Mouse (Mus musculus): ENCODE data around the gene Mxra7. TPM values are rescaled to one million over a fixed set of nuclear protein-coding genes. Genes with fewer than 3 reads are reported as not detected.
A peak's percentile ranks its signal among the peaks of the same experiment; 100 is the strongest.

The Mxra7 gene
- polyA plus RNA-seq, 1 experiment = 8.6 TPM

- TF ChIP-seq CTCF (IDR thresholded peaks at IDR 0.05; ENCODE audit: borderline replicate concordance, control insufficient read depth, extremely low read depth, insufficient read depth, low read length, poor library complexity) (no peak), POLR2A (IDR thresholded peaks at IDR 0.05; ENCODE audit: control insufficient read depth, extremely low read depth, insufficient read depth, low read length, poor library complexity) (no peak)
- H3K27me3 ChIP-seq (ENCODE audit: control insufficient read depth, insufficient read depth, low read length) = no peaks in the 10 kb centered on the region
- 92% methylated on average over 5 of the region's 5 CpGs for WGBS
- peaks cover 5% of the 10 kb centered on the region; the same call in 1 of the 2 replicates for H3K4me1 ChIP-seq (replicated peaks; ENCODE audit: control insufficient read depth, insufficient read depth, low read length)
- peaks cover 33% of the 10 kb centered on the region for H3K36me3 ChIP-seq (ENCODE audit: control insufficient read depth, insufficient read depth, low read length)
- no peak overlapping the region for H3K27ac ChIP-seq (ENCODE audit: control insufficient read depth, insufficient read depth, low read length)
- no peak overlapping the region for H3K4me3 ChIP-seq (ENCODE audit: control insufficient read depth, insufficient read depth, low read length)
- no peak for DNase-seq
Observed at GRCm38 (mm10) chr11:116848086-116848876, 20.4 kb upstream of the Mxra7 start.

DNA sequence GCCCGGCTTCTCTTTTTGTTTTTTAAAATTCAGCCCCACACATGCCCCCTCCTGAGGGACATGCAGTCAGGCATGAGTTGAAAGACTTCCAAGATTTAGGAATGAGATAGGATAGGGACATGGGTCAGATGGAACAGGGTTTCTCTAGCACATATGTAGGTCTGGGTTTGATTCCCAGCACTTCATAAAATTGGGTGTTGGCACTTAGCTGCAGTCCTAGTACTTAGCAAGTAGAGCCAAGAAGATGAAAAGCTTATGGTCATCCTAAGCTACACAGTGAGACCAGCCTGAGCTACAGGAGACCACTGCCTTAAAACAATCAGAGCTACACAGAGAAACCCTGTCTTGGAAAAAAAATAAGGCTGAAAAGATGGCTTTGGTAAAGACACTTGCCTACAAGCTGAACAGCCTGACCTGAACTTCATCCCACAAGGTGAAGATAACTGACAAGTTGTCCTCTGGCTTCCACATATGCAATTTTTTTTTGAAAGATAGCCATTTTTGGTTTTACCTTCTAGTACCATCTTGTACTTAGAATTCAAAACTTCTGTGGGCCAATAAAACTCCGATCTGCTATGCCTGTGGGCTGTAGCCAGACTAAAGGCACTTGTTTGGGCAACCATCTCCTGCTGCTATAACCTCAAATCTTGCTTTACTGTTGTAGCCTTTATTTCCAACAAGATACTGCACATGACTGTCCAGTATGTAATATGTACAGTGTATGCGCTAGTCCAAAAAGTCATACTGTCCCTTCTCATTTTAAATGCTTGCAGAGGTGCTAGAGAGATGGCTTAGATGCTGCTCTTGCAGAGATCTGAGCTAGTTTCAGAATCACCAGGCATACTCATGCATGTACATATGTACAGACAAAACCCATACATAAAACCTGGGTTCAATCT, 19.6 kb upstream of the Mxra7 start:
- peaks cover 33% of the 10 kb centered on the region for H3K36me3 ChIP-seq (ENCODE audit: control insufficient read depth, insufficient read depth, low read length)
- H3K4me3 ChIP-seq (ENCODE audit: control insufficient read depth, insufficient read depth, low read length) = no peak overlapping the region
- TF ChIP-seq CTCF (IDR thresholded peaks at IDR 0.05; ENCODE audit: borderline replicate concordance, control insufficient read depth, extremely low read depth, insufficient read depth, low read length, poor library complexity) = no peak
- TF ChIP-seq POLR2A (IDR thresholded peaks at IDR 0.05; ENCODE audit: control insufficient read depth, extremely low read depth, insufficient read depth, low read length, poor library complexity) = no peak
- no peak overlapping the region for H3K27ac ChIP-seq (ENCODE audit: control insufficient read depth, insufficient read depth, low read length)
- peaks cover 6% of the 10 kb centered on the region; the same call in 1 of the 2 replicates for H3K4me1 ChIP-seq (replicated peaks; ENCODE audit: control insufficient read depth, insufficient read depth, low read length)
- H3K27me3 ChIP-seq (ENCODE audit: control insufficient read depth, insufficient read depth, low read length) = no peaks in the 10 kb centered on the region
- WGBS = 93% methylated on average over 3 of the region's 3 CpGs
- DNase-seq = no peak

GRCm38 (mm10) chr11:116846593-116847181, 18.8 kb upstream of the Mxra7 start:
- WGBS = 80% methylated on average over 4 of the region's 4 CpGs
- no peaks in the 10 kb centered on the region for H3K27me3 ChIP-seq (ENCODE audit: control insufficient read depth, insufficient read depth, low read length)
- DNase-seq = no peak
- TF ChIP-seq CTCF (IDR thresholded peaks at IDR 0.05; ENCODE audit: borderline replicate concordance, control insufficient read depth, extremely low read depth, insufficient read depth, low read length, poor library complexity) = no peak
- no peak for TF ChIP-seq POLR2A (IDR thresholded peaks at IDR 0.05; ENCODE audit: control insufficient read depth, extremely low read depth, insufficient read depth, low read length, poor library complexity)
- no peak overlapping the region for H3K27ac ChIP-seq (ENCODE audit: control insufficient read depth, insufficient read depth, low read length)
- H3K4me1 ChIP-seq (replicated peaks; ENCODE audit: control insufficient read depth, insufficient read depth, low read length) = peaks cover 10% of the 10 kb centered on the region; the same call in 1 of the 2 replicates
- peaks cover 31% of the 10 kb centered on the region for H3K36me3 ChIP-seq (ENCODE audit: control insufficient read depth, insufficient read depth, low read length)
- H3K4me3 ChIP-seq (ENCODE audit: control insufficient read depth, insufficient read depth, low read length) = no peak overlapping the region

GRCm38 (mm10) chr11:116843261-116844233, 15.7 kb upstream of the Mxra7 start, which contains the start of the genes Mettl23 and Jmjd6:
TSS of gene Mettl23 (plus strand) at chr11:116843278.
TSS of gene Jmjd6 (minus strand) at chr11:116843449.
- TF ChIP-seq POLR2A (IDR thresholded peaks at IDR 0.05; ENCODE audit: control insufficient read depth, extremely low read depth, insufficient read depth, low read length, poor library complexity) = peak; percentile 75
- peak; percentile 66; the same call in 1 of the 2 replicates for TF ChIP-seq CTCF (IDR thresholded peaks at IDR 0.05; ENCODE audit: borderline replicate concordance, control insufficient read depth, extremely low read depth, insufficient read depth, low read length, poor library complexity)
- Histone ChIP-seq H3K4me1 (replicated peaks; ENCODE audit: control insufficient read depth, insufficient read depth, low read length) (peaks cover 18% of the 10 kb centered on the region), H3K27ac (ENCODE audit: control insufficient read depth, insufficient read depth, low read length) (peak within 1 kb of the TSS; percentile 62), H3K27me3 (ENCODE audit: control insufficient read depth, insufficient read depth, low read length) (no peaks in the 10 kb centered on the region), H3K36me3 (ENCODE audit: control insufficient read depth, insufficient read depth, low read length) (peaks cover 30% of the 10 kb centered on the region), H3K4me3 (ENCODE audit: control insufficient read depth, insufficient read depth, low read length) (peak within 1 kb of the TSS; percentile 54)
- peak; percentile 95 for DNase-seq
- WGBS = under 1% methylated on average over 72 of the region's 72 CpGs

GRCm38 (mm10) chr11:116842531-116843260, 14.8 kb upstream of the Mxra7 start:
- H3K27ac ChIP-seq (ENCODE audit: control insufficient read depth, insufficient read depth, low read length) = peak overlapping the region; percentile 62
- TF ChIP-seq CTCF (IDR thresholded peaks at IDR 0.05; ENCODE audit: borderline replicate concordance, control insufficient read depth, extremely low read depth, insufficient read depth, low read length, poor library complexity) (no peak), POLR2A (IDR thresholded peaks at IDR 0.05; ENCODE audit: control insufficient read depth, extremely low read depth, insufficient read depth, low read length, poor library complexity) (no peak)
- DNase-seq = peak; percentile 72
- no peaks in the 10 kb centered on the region for H3K27me3 ChIP-seq (ENCODE audit: control insufficient read depth, insufficient read depth, low read length)
- under 1% methylated on average over 72 of the region's 73 CpGs for WGBS
- H3K36me3 ChIP-seq (ENCODE audit: control insufficient read depth, insufficient read depth, low read length) = peaks cover 32% of the 10 kb centered on the region
- peak overlapping the region; percentile 54 for H3K4me3 ChIP-seq (ENCODE audit: control insufficient read depth, insufficient read depth, low read length)
- peaks cover 18% of the 10 kb centered on the region for H3K4me1 ChIP-seq (replicated peaks; ENCODE audit: control insufficient read depth, insufficient read depth, low read length)

Measured in thymus, adult 2 months (tissue).